20 mouse cellular contexts compared by ENCODE assay signal in genomic region chr16:67068461-67068860, GRCm38 (mm10).
A peak's percentile ranks its signal among the peaks of the same experiment; 100 is the strongest.
DNase-seq lines count a peak whose midpoint lies in the region.
"Had no signal": no experiment of that assay in that cellular context is flagged by ENCODE, and none has a peak within 500 bp of the region (broad histone marks: within the 10 kb centered on the region; RNA-seq: fewer than 3 reads in every experiment).

No protein-coding gene starts in this region.

- intact Hi-C loops in left cerebral cortex, postnatal 4 days (cut with DNase I): no loop called here

- peak; percentile 39 for DNase-seq in left cerebral cortex, postnatal 4 days
- no peak for DNase-seq in left cerebral cortex, adult 8-10 months (ENCODE audit: low spot score in 2 of 2)
- peak; percentile 28 for DNase-seq in cerebellum, adult 11 months
- peak; percentile 25 for DNase-seq in cerebellum, adult 8-10 months
- DNase-seq in cerebellum, postnatal 25 days: peak; percentile 56 to 66
- no peak for DNase-seq in adrenal gland, adult (ENCODE audit: inconsistent age in 2 of 2, low spot score in 1 of 2)
- DNase-seq in kidney, postnatal 14 days: no peak
- DNase-seq: adrenal gland, adult 8-10 months; gastrocnemius, adult 2 months; gastrocnemius, postnatal 36 days; heart, adult 18-20 months; heart, postnatal 4 days; kidney, adult 2 months; kidney, postnatal 25 days; liver, postnatal 0 days; lung, postnatal 36 days; midbrain, embryonic 14.5 days; right cerebral cortex, adult 18-20 months; spleen, adult 18-20 months; thymus, postnatal 25 days had no signal

Comparison
In these comparisons a context has a peak if more than half of its experiments do, and no peak if none do; other contexts are left out.
1. DNase-seq: peak in left cerebral cortex, postnatal 4 days (single experiment), cerebellum, adult 11 months (single experiment), cerebellum, adult 8-10 months (single experiment) and cerebellum, postnatal 25 days (2 of 2); none in left cerebral cortex, adult 8-10 months (0 of 2), adrenal gland, adult (0 of 2) and kidney, postnatal 14 days (single experiment).